Mouse (Mus musculus) right cerebral cortex, postnatal 14 days (tissue): Measurements from ENCODE around the gene Nxf1.
"Not testable (repeated sequence)": the region's sequence is repeated elsewhere in the genome, so short reads cannot be mapped to it uniquely, and the experiment has no call there.

Source experiments
- DNase-seq: peaks from one replicate; pipeline ENCODE4 v3.0.0; 2022

The Nxf1 gene

DNA sequence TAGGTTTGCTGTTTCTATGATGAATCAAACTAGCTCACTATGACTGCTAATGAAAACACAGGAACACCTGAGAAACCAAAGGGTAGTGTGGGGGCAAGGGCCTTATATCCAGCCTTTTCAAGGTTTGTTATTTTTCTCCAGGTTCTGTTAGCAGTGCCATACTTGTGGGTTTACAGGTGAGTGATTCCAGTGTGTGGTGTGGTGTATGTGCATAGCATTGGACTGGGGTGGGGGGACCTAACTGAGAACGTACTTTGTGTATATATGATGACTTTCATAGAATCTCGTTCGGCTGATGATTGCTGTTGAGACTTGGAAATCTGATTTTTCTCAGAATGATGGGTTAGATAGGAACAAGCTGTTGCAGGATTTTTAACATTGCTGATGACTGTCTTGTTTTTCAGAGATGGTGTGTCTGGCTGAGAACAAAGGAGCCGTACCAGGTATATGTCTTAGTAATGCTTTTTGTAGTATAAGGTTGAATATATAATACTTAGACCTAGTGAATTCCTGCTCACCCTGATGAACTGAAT is 31.7 kb upstream of the Nxf1 start:
- no peak for DNase-seq

- no peak for DNase-seq
Measured at GRCm38 (mm10) chr19:8726609-8727390, 30.1 kb upstream of the Nxf1 start.

DNA sequence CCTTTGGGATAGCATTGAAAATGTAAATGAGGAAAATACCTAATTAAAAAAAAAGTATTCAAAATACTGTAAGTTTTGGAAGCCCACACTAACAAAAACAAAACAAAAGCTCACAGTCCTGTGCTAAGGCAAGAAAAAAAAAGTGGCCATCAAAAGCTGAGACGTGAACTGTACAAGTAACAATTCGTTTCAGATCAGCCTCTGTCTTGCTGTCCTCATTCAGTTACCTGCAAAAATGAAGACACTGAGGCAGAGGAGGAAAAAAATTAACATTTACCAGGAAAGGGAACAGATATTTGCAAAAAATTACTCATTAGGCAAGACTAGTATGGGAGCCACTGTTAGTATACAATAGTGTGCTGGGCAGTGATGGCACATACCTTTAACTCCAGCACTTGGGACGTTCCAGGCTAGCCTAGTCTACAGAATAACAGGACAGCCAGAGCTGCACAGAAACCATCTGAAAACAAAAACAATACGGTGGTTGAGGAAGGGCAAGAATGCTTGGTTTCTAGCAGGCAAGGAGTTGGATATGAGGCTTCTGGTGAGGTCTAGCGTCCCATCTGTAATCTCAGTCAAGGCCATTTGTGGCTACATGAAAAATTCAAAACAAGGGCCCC is 29.3 kb upstream of the Nxf1 start:
- no peak for DNase-seq

DNA sequence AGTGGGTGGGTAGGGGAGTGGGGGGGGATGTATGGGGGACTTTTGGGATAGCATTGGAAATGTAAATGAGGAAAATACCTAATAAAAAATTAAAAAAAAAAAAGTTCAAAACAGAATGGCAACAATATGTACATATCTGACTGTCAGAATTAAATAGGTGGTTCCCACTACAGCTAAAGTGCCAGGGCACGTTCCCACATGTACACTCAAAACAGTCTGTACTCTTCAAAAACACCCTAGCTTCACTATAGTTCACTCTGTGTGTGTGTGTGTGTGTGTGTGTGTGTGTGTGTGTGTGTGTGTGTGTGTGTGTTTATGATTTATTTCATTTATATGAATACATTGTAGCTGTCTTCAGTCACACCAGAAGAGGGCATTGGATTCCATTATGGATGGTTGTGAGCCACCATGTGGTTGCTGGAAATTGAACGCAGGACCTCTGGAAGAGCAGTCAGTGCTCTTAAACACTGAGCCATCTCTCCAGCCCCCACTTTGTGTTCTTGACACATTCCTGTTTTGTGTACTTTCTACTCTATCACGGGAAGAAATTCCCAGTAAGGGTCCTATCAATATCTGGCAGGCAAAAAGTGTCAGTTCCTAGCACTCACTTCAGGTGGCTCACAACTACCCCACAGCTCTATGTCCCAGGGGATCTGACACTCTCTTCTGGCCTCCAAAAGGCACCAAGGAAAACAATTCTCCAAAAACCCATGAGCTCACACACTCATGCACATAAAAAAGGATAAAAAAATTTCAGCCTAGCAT is 28.4 kb upstream of the Nxf1 start:
- not testable (repeated sequence) for DNase-seq

GRCm38 (mm10) chr19:8734334-8734733 is 22.5 kb upstream of the Nxf1 start:
- no peak for DNase-seq

GRCm38 (mm10) chr19:8735389-8736159 is 21.3 kb upstream of the Nxf1 start, which contains the start of gene Wdr74:
Gene Wdr74 (plus strand): TSS chr19:8735827.
- DNase-seq: peak; percentile 92

- no peak for DNase-seq
Measured at GRCm38 (mm10) chr19:8736160-8736467, 20.8 kb upstream of the Nxf1 start.

DNA sequence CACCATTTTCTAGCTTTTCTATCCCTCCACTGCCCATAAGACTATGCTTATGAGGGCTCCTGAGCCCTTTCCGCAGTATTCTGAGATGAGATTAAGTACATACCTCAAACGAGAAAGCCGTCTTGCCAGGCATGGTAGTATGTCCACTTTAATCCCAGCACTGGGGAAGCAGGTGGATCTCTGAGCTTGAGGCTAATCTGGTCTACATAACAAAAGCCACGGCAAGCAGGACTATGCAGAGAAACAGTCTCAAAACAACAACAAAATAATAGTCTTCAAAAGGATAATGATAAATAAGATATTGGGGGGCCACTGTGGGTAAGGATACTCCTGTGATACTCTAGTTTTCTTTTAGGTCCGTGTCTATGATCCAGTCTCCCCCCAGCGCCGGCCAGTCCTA is 18.0 kb upstream of the Nxf1 start:
- DNase-seq: no peak

- no peak for DNase-seq
Measured at GRCm38 (mm10) chr19:8739646-8740045, 17.2 kb upstream of the Nxf1 start.

GRCm38 (mm10) chr19:8740603-8741002 is 16.3 kb upstream of the Nxf1 start, which contains the start of gene 1700092M07Rik:
Gene 1700092M07Rik (plus strand): TSS chr19:8740718.
- DNase-seq: no peak

DNA sequence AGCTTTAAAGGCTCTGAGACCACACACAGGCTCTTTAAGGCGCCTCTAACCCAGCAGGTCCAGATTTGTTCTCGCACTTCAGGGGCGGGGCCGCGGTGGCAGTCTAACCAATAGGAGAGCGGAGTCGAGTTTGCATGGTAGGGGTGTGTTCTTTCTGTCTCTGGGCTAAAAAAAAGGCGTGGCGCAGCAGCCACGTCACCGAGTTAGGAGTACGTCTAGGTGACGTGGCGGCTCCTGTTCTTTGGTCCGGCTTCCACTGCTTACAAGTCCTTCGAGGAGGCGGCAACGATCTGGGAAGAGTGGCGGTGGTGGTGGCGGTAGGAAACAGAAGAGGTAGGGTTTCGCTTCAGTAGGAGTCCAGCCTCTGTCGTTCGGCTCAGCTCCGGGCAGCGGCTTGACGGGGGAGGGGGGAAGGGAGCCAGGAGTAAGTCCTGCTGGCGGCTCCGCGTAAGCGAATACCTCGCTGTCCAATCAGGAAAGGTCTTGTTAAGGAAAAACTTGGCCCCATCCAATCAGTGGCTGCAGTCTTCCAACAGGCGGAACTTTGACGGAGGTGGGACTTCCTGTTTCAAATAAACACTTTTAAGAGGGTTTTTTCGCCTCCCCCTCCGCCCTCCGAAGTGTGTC is 15.5 kb upstream of the Nxf1 start, which contains the start of gene Stx5a:
Gene Stx5a, plus strand, starts transcription at position 171 of the 627 bp plus-strand sequence.
- DNase-seq: peak; percentile 91

DNA sequence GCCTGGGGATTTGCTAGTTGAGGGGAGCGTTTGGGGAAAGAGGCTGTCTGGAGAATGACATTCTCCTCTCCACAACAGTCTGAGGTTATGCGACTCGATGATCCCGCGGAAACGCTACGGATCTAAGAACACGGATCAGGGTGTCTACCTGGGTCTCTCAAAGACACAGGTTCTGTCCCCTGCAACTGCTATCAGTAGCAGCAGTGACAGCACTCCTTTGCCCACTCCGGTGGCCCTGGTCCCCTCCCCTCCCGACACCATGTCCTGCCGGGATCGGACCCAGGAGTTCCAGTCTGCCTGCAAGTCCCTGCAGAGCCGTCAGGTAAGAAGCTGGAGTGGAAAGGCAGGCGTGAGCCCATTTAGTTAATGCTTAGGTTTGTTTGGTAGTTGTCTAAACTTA is 14.7 kb upstream of the Nxf1 start:
- no peak for DNase-seq

DNA sequence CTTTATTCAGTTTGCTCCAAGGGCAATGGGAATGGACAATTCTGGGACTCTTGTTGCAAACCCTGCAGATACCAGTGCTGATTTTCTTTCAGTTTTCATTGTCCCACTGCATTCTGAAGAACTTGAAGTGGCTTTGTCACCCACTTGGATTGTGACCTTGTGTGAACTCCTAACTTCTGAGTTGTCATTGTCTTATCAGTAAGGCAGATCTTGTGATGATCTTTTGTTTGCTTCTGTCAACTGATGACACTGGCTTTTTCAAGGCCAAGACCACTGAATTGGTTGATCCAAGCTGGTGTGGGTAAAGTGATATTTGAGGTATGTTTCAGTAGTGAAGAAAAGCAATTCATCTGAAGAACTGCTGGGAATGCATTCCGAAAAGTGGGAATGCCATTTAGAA is 11.5 kb upstream of the Nxf1 start:
- DNase-seq: no peak

DNA sequence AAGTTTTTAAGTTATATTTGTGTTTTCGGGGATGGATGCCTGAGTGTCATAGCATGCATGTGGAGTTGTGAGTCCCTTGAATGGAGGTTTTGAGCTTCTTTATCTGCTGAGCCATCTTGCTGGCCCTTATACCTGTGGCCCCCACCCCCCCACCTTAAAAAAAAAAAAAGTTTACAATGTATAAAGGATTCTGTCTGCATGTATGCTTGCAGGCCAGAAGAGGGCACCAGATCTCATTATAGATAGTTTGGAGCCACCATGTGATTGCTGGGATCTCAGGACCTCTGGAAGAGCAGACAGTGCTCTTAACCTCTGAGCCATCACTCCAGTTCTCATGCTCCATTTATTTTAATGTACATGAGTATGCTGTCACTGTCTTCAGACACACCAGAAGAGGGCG is 9.5 kb upstream of the Nxf1 start:
- no peak for DNase-seq

DNA sequence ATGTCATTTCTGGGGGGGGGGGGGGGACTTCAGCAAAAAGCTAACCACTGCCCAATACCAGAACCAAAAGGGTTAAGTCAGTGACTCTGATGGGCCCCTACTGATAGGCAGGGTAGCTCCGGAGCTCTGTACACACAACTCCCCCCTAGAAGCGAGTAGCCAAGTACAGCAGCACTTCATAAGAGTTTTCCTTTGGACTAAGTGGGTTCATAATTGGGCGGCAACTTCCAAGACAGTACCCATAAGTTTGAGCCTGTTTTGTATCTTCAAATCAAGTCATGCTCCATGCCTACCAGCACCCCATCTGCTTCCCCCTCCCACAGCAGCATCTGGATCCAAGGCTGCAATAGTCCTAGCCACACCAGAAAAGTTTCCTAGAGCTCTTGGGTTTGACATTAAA is 1.2 kb upstream of the Nxf1 start:
- no peak for DNase-seq

DNA sequence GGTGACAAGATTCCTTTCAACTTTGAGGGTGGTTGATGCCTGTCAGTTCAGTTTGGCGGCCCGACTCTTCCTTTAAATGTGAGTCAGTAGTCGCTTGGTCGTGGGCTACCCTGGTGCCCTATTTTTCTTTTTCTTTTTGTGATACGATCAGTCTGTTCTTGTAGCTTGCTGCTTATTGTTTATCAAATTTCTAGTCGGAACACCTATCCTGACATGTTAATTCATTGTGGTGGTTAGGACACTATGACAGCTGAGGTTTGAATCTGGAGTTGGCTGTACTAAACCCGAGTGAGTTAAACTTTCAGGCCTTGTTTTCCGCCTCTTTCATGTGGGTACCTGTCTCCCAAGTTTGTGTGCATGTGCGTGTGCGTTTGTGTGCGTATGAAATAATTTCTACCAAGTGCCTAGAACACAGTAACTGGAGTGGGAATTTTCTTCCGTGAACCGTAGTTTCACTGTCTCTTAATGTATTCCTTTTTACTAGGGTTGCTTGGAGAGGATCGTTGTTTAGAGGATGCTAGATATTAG is 662 bp downstream of the Nxf1 start:
- no peak for DNase-seq

DNA sequence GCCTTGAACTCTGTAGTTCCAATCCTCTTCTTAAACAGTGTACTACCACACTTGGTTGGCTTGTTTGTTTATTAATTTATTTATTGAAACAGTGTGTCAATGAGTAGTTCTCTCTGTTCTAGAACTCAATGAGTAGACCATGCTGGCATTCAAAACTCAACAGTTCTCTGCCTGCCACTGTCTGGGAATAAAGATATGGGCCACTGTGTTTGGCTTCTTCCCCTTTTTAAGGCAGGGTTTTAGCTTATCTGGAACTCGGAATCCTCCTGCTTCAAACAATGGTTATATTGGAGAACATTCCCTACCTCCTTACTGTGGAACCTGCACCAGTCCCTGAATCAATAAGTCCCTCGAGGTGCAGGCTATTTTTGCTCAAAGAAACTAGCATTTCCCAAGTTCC is 2.0 kb downstream of the Nxf1 start:
- DNase-seq: no peak

- DNase-seq: no peak
Measured at GRCm38 (mm10) chr19:8760757-8761156, 3.9 kb downstream of the Nxf1 start.

- no peak for DNase-seq
Measured at GRCm38 (mm10) chr19:8763276-8763675, 6.4 kb downstream of the Nxf1 start.

DNA sequence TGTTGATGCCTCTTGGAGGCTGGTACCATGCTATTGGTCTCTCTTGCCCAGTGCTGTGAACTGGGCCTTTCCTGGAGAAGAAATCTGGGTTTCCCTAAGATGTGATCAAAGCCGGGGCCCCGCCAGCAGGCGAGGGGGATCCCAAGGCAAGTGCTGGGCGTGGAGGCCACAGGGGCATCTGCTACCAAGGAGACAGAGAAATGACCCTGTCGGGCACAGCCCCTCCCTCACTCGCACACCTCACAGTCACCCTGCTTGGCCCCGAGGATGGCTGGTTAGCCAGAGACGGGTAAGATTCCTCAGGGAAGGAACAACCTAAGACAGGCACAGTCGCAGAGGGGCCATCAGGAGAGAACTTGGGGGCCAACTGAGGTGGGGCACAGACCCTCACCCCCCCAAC is 8.7 kb downstream of the Nxf1 start:
- DNase-seq: no peak

DNA sequence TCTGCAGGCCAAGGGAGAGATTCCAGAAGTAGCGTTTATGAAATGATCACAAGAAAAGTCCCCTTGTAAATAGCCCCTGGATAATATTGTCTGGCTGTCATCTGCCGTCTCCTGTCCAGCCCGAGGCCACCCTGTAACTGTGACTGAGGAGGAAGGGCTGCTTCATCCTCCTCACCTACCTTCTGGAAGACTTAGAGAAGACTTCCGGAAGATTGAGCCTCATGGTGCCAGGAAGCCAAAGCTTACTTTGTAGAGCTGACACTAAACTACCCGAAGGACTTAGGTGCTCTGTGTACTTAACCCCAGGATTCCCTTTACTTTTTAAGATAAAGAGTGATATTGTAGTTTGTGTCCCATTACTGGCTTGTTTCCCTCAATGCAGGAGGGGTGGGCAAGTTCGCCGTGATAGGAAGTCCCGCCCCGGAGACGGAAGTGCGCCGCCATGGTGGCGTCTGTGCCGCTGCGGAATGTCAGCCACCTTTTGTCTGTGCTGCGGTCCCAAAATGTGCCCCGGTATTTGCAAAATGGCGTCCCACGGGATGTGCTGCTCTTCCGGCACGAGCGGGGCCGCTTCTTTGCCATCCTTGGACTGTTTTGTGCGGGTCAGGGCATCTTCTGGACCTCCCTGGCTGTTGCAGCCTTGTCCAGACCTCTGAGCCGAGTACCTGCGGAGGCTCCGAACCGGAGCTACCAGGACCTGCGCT is 13.8 kb downstream of the Nxf1 start, which contains the start of gene Tmem223:
Gene Tmem223, plus strand, starts transcription at position 430 of the 704 bp plus-strand sequence.
- peak; percentile 80 for DNase-seq
